Mouse (Mus musculus) liver, postnatal 0 days (tissue): ENCODE measurements around the gene Nlrc5.

ENCODE experiments used
- CTCF ChIP-seq: sonication (generic); IDR thresholded peaks from 2 replicates; pipeline ENCODE4 v1.5.1; 2016; ENCODE audit warnings: antibody characterized with exemption, low read depth
- EP300 ChIP-seq: IDR thresholded peaks from 2 replicates; pipeline ENCODE4 v1.6.1; 2016; ENCODE audit warnings: antibody characterized with exemption, low read depth, mild to moderate bottlenecking

DNA sequence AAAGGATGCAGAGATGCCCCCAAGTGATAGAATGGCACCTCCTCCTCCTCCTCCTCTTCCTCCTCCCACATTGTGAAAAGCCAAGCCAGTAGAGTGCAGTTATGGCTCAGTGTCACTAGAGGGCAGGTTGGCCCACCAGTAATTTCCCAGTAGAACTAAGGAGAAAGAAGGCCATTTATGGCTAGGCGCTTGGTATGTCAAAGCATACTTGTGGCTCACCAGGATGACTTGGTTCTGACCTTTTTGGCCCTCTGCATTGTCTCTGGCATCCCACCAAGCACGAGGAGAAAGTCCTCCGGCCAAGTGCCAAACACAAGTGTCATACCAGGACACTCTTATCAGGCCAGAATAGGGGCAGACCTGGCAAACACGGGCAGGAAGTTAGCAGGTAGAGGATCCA lies 94.1 kb downstream of the Nlrc5 start:
- peak; percentile 84 for TF ChIP-seq CTCF
- no peak for TF ChIP-seq EP300
